Mouse (Mus musculus): ENCODE measurements around the gene Pde6d.

Pde6d gene

DNA sequence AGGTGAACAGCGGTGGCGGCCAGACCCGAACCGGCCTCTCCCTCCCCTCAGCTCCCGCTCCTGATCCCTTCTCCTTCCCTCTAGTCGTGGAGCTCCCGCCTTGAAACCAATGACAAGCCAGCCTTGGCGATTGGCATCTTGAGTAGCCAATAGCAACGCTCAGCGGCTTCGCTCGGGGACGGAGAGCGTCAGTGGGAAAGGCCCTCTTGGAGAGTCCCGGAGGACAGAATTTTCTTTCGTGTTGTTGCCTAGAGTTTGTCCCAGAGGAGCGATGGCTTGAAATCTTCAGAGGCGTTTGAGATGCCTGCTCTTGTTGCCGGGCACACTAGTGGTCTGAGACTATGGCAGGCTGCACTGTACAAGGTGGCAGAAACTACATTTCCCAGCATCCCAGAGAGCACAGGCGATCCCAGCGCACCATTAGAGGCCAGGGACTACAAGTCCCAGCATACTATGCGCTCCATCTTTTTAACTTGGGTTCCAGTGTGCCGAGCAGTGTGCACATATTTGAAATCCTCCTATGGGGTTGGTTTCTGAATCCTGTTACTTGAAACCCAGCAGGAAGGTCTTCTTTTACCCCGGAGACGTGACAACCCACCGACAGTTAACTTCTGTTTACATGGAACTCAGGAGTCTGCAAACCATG lies at the start of gene Pde6d, which contains the start of gene Cops7b:
Gene Pde6d (minus strand): TSS at position 179 of the 646 bp plus-strand sequence.
Gene Cops7b (plus strand): TSS at position 454 of the 646 bp plus-strand sequence.
- peak; percentile 93 for DNase-seq (ENCODE audit: low read depth, low spot score)

DNA sequence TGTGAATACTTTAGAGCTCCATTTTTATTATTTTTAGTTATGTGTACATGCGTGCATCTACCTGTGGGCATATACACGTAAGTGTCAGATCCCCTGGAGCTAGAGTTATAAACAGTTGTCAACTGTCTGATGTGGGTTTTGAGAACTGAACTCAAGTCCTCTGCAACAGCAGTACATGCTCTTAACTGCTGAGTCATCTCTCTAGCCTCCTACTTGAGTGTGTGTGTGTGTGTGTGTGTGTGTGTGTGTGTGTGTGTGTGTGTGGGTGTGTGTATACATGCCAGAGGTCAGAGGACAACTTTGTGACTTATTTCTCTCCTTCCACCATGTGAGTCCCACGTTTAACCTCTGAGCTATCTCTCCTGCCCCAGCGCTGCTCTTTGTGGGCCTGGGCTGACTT lies 48.1 kb upstream of the Pde6d start:
- DNase-seq (ENCODE audit: low read depth, low spot score), result no peak

DNA sequence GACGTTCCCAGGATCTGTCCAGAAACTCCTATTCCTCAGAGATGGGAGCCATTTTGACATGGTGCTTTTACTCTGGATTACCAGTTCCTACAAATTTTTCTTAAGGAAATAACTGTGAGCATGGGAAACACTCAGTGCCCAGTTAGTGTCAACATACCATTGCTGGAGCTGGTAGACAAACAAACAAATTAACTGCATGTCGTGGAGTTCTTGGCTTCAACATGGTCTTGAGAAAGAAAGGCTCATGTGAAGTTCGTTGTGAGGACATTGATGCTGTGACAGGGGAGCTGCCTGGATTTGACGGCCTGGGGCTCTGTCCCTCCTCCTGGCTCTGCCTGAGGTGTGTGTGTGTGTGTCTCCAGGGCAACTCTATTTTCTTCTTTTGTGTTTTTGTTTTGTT lies 47.5 kb upstream of the Pde6d start:
- no peak for DNase-seq (ENCODE audit: low read depth, low spot score)

DNA sequence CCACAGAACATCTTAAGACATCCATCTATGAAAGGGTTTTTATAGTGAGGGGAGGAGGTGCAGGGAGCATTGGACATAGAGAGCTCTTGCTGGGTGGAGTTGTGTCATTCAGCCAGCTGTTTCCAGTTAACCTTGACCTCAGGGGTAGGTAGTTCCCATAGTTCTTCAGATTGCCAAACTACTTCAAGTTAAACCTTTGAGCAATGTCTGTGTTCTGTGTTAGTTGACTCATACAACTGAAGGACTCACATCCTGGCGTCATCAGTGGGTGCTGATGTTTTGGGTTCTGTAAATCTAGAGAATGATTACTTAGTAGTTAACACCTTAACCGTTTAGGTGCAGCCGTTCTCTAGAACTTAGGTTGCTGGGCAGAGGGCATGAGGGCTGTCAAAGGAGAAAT lies 45.8 kb upstream of the Pde6d start:
- DNase-seq (ENCODE audit: low read depth, low spot score), result no peak

DNA sequence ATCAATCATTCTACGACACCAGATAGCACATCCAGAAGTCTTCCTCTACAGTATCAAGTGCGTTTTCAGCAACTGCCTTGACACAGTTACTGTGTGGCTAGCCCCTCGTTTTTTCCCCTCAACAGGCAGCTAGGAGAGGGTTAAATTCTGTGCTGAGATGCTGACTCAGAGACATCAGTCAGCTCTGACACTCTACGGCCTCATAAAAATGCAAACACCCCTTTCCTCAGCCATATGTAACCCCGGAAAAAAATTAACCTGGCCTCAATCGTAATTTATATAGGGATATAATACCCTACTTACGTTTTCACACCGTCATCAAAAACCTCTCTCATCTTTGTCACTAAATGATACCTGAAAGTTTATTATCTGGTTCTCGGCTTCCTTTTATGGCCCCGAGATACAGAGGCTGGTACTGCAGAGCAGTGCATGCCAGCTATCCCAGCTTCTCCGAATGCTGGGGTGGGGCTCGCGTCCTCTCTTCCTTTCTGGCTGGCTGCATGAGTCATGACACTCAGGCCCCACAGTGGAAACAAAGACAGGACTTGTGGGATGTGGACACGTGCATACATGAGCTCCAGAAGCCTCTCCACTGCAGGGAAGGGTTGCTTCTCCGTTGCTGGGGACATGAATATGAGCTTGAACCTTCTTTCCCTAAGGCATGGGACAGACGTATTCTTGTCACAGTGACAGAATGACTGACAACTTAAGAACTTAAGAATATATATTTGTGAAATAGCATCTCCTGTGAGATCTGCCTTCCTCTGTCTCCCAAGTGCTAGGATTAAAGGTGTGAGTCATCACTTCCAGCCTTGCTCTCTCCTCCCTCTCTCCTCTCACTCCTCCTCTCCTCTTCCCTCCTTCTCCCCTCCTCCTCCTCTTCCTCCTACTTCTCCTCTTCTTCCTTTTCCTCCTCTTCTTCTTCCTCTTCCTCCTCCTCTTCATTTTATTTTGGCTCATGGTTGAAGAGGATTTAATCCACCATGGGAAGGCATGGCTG lies 40.9 kb upstream of the Pde6d start:
- DNase-seq (ENCODE audit: low read depth, low spot score), result no peak

DNA sequence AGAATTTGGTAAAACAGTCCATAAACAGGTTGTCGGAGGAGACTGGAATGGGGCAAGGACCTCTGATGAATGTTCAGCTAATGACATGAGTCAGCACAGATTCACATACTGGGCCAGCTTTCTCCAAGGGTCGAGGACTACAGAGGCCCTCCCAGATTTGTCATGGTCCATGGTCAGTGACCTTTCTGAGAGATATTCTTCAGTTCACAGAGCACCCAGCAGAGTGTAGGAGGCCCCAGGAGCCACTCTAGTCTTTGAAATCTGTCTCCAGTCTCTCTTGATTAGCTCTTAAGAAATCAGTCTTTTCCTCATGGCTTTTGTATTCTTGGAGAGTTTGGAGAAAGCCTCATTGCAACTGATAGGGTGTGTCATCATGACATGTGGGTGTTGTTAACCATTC lies 39.9 kb upstream of the Pde6d start:
- DNase-seq (ENCODE audit: low read depth, low spot score), result no peak

DNA sequence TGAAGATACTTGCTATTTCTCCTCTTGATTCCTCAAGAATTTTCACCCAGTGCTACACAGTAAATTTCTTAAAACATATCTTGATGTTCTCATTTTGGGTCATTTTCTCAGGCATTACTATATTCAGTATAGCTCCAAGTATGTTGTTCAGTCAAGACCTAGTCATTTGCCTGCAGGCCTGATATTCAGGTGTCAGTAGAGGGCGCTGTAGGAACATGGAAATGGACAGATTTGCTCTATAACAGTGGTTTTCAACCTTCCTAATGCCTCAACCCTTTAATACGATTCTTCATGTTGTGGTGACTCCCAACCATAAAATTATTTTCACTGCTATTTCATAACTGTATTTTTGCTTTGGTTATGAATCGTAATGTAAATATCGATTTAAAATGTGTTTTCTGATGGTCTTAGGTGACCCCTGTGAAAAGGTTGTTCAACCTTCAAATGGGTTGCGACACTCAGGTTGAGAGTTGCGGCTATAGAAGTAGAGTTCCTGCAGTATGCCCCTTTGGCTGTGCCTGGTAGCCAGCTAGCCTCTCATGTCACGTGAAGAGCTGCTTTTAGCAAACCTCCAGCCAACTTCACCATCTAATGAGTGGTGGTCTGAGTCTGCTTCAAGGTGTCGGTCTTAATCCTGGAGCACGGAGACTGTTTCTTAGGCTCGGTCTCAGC lies 36.2 kb upstream of the Pde6d start:
- peak; percentile 73 for DNase-seq (ENCODE audit: low read depth, low spot score)

DNA sequence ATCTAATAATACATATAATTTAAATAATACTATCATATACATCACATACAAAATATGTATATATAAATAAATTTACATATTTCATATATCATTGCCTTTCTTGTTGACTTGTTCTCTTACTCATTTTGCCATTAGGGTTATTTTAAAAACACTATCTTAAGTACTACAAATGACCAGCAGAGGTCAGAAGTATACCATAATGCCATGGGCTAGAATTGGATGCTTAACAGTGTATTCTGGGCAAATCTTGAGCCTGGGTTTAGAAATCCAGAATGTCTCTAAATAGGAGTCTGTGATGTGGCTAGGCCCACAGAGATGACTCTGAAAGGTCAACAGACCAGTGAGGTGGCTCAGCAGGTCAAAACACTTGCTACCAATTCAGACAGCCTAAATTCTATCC lies 31.8 kb upstream of the Pde6d start:
- DNase-seq (ENCODE audit: low read depth, low spot score), result no peak

DNA sequence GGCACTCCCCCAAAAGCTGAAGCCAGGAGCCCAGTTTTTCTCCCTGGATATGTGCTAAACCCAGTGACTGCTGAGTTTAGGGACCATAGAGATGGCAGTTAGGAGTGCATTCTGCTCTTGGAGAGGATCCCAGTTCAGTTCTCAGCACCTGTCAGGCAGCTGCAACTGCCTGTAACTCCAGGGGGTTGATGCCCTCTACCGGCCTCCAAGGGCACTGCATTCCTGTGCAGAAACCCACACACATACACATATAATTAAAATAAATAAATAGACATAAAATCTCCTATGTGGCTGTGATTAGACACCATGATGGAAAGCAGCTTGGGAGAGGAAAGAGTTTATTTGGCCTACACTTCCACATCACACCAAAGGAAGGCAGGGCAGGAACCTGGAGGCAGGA lies 29.7 kb upstream of the Pde6d start:
- DNase-seq (ENCODE audit: low read depth, low spot score), result no peak

DNA sequence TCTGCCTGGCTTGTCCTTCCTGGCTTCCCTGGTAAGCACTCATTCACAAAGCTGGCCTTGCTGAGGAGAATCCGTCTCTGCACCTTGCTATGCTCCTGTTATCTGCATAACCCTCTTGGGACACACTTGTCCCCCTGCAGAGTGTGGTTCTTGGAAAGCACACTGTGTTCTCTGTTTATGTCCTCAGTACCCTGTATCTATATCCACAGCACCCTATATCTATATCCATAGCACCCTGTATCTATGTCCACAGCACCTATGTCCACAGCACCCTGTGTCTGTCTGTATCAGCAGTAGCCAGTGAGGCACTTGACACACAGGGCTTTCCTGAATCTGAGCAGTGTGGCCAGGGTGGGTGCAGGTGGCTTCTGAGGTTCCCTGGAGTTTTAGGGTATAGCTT lies 28.5 kb upstream of the Pde6d start:
- no peak for DNase-seq (ENCODE audit: low read depth, low spot score)

DNA sequence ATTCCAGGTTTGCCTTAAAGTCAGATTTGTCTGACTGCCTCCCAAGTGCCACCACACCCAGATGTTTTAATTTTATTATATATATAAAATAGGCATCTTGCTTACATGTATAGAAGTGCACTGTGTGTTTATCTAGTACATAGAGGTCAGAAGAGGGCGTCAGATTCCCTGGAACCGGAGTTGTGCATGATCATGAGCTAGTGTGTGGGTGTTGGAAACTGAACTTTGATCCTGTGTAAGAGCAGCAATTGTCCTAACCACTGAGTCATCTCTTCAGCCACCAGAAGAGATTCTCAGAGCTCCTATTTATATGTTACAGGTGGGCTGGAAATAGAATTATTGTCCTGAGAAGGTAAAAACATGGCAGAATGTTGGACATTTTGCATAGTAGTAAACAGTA lies 17.7 kb upstream of the Pde6d start:
- DNase-seq (ENCODE audit: low read depth, low spot score), result no peak

DNA sequence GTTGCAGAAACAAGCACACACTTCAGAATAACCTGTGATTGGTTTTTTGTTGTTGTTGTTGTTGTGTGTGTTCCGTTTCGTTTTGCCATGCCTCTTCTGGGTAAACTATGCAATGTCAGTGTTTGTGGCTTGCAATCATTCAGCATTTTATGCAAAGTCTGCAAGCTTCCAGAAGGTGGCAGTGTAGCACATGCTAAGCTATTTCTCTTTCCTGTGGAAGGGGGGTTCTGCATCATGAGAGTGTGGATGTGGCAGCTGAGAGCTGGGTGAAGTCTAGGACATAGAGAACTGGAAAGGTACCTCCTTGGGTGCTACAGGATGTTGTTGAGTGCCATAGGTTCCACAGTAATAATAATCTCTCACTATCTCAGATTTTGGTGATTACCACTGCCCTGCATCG lies 16.1 kb upstream of the Pde6d start:
- DNase-seq (ENCODE audit: low read depth, low spot score), result no peak

DNA sequence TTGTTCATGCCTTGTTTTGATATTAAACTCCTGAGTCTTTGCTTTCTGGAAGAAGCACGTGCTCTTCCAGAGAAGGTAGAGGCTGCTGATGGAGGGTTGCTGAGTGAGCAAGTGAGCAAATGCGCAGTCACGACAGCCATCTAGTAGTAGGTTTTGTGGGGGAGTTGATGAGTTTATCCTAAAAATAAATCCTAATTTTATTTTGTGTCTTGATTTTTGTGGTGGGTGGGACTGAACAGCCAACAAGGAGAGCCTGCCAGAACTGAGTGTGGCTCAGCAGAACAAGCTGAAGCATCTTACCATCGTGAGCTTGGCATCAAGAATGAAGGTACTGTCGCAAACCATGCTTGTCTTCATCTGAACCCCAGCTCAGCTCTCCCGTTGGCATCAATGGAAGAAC lies 14.1 kb upstream of the Pde6d start:
- no peak for DNase-seq (ENCODE audit: low read depth, low spot score)

DNA sequence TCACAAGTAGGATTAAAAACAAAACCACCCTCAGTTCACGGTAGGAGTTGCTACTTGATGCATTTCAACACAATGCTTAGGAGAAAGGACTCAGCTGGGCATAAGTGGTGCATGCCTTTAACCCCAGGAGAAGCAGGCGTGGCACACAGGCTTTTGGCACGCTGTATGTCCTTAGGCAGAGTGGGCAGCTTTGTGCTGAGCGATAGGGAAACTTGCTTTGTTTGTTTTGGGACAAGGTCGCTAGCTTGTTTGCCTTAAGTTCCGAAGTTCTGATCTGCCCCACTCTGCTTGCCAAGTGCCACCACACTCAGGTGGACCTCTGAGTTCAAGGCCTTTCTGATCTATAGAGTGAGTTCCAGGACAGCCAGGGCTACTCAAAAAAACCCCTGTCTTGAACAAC lies 12.9 kb upstream of the Pde6d start:
- no peak for DNase-seq (ENCODE audit: low read depth, low spot score)

DNA sequence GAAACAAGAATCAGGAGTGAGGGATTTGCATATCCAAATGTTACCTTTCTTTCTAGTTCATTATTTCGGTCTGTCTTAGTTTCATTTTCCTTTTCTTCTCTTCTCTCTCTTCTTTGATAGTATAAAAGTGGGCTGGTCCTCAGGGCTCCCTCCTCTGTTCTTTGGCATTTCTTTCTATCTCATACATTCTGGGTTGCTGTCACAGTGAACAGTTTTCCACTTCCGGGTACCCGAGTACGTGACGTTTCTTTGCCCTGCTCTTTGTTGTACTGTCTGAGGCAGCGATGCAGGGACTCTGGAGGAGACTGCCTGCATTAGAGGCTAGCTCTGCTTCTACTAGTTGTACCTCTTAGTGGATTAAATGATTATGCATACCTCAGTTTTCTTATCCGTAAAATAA lies 12.1 kb upstream of the Pde6d start:
- DNase-seq (ENCODE audit: low read depth, low spot score), result no peak

DNA sequence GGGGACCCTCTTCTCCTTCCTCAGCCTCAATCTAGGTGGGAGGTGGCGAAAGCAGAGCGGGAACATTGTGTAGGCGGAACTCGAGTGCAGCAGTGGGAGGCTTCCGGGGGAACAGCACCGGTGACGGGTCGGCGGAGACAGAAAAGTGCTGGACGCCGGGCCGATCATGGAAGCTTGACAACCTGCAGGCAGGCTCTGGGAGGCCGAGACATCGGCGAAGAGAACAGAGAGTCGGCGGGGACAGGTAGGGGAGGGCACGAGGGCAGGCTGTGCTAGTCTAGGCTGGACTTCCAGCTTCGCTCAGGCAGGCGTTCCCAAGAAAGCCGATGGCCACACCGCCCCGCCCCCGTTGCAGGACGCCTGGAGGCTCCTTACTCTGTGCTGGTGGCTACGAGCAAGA lies 4.6 kb upstream of the Pde6d start:
- DNase-seq (ENCODE audit: low read depth, low spot score), result peak; percentile 68

DNA sequence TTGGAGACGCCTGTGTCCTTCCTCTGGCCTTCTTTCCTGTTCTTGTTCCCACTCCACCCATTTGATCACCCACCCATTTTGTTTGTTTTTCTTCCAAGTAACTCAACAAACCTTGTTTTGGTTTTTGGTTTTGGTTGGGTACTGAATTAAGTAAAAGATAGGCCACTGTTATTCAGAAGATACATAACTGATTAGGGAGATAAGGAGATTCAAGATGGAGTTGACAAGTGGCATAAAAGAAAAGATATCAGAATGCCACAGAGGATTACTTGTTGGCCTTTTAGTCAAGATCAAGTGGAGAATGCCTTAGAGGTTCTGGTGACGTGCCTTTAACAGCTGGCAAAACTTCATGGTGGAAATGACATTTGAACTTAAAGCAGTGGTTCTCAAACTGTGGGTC lies 1.3 kb upstream of the Pde6d start:
- no peak for DNase-seq (ENCODE audit: low read depth, low spot score)

DNA sequence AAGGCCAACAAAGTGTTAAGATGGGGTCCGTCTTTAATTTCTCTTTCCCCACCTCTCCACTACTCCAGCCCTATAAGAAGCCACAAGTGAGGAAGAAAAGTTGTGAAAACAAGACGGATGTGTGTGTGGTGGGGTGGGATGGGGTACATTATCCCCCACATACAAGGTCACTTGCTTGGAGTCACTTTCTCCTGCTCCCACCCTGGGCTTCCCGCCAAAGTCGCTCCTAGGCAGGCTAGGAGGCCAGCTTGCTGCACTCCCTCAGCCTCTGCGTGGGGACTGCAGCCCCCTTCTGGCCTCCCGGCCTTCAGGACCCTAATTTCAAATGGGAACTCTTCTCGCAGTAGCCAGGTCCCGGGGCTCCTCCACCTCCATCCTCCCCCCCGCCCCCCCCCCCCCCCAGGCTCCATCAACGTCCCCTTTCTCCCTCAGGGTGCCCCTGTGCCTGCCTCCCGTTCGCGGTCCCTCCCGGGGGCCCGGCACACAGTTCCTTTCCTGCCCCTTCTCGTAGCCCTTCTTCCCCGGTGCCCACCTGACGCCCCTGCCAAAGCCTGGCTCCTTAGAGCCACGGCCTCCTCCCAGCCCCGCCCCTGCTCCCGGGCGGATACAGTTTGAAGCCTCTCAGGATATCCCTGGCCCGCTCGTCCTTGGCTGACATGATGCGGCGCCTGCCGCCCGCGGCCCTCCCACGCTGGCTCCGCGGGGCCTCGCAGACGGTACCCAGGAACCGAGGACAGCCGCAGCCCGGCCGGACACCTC lies 558 bp downstream of the Pde6d start:
- no peak for DNase-seq (ENCODE audit: low read depth, low spot score)

DNA sequence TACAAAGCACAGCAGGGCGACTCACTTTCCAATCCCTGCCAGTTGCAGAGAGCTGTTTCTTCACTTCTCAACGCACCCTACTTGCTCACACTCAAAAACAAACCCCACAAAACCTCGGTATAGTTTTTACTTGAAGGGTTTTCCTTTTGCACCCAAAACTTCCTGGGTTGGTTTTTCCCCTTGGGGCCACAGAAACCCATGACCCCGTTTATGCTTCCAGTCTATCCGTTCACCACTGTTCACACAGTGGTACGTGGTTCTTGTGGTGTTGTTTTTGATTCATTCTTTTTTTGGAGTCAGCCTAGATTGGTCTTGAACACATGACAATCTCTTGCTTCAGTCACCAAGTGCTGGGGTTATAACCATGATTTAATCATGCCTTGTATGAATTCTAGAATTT lies 2.0 kb downstream of the Pde6d start:
- DNase-seq (ENCODE audit: low read depth, low spot score), result no peak

DNA sequence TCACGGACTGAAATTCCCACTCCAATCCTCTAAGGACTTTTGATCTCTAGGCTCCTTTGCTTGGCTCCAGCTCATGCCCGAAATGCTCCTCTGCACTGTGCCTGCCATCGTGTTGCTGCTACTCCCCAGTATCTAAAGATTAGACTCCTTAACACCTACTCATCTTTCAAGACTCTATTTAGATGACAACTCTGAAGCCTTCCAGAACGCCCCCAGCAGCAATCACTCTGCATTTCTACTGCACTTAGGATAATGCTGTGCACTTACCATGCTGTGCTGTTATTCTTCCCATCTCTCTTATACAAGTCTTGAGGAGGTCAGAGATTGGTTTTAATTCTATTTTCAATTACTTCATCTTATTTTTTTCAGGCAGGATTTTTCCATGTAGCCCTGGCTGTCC lies 10.5 kb downstream of the Pde6d start:
- no peak for DNase-seq (ENCODE audit: low read depth, low spot score)

DNA sequence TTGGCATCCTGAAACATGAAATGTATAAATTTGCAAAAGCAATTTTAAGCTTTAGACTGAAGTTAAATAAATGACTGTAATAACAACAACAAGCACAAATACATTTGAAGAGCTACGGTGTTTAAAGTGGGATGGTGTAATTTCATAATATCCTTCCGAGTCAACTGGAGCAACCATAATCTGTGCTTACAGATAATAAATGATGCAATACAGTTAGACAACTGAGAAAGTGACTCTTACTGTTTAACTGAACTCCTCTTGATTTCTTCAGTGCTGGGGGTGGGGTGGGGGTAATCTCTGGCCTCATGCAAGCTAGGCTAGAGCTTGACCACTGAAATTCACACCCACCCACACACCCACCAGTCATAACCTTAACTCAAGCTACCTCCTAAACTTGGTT lies 11.0 kb downstream of the Pde6d start:
- DNase-seq (ENCODE audit: low read depth, low spot score), result no peak
